Mouse (Mus musculus) adrenal gland, adult 18-20 months (tissue): ENCODE results near the gene Kcnj12. TPM values are rescaled to one million over a fixed set of nuclear protein-coding genes. Genes with fewer than 3 reads are reported as not detected.
A peak's percentile ranks its signal among the peaks of the same experiment; 100 is the strongest.

Experiments used
- DNase-seq, 2 experiments: peaks; one replicate each; pipeline ENCODE4 v3.0.0; 2021 to 2022; ENCODE audit warnings: low spot score in 2 of 2
- total RNA-seq, 2 experiments: library from RNA; stranded (reverse); gene quantifications; 1 replicate in 1 of 2; 2 replicates in 1 of 2; pipeline ENCODE4 v1.2.3; 2021

Kcnj12 gene
- total RNA-seq, 2 experiments from 2014 or later = 2.1 to 2.8 TPM

- DNase-seq = peak; percentile 85 to 86
These were observed 82.0 kb downstream of the Kcnj12 start for GRCm38 (mm10) chr11:61104241-61104901.

GRCm38 (mm10) chr11:61108911-61109361 is 86.6 kb downstream of the Kcnj12 start:
- no peak for DNase-seq

GRCm38 (mm10) chr11:61109707-61110106 is 87.3 kb downstream of the Kcnj12 start:
- no peak for DNase-seq

GRCm38 (mm10) chr11:61110113-61110512 is 87.7 kb downstream of the Kcnj12 start:
- DNase-seq = no peak

DNA sequence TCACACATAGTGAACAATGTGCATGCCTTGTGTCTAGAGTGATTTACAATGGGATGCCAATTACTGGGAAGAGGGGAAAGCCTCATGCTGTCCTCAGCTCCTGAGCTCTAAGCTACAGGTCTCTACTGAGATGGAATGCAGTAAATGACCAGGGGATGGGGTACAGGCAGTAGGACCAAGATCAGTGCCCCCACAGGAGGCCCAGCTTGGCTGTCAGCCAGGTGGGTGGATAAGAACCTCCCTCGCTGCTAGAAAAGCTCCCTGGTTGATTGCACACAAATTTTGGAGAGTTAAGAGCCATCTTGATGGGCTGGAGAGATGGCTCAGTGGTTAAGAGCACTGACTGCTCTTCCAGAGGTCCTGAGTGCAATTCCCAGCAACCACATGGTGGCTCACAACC is 88.6 kb downstream of the Kcnj12 start:
- DNase-seq = no peak

DNA sequence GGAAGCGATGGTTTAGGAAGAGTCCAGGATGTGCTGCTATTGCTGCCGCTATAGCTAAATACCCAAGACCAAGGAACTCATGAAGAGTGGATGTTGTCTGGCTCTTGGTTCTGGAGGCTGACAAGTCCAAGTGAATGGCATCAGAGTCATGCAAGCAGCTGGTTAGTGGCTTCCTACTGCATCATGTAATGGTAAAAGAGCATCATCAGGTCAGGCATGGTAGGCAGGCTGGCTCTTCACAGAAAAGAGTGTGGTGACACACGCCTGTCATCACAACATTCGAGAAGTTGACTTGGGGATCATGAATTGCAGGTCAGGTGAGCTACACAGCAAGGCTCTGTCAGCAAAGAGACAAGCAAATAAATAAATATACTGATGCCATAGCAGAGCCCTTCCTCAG is 89.1 kb downstream of the Kcnj12 start:
- DNase-seq = no peak

DNA sequence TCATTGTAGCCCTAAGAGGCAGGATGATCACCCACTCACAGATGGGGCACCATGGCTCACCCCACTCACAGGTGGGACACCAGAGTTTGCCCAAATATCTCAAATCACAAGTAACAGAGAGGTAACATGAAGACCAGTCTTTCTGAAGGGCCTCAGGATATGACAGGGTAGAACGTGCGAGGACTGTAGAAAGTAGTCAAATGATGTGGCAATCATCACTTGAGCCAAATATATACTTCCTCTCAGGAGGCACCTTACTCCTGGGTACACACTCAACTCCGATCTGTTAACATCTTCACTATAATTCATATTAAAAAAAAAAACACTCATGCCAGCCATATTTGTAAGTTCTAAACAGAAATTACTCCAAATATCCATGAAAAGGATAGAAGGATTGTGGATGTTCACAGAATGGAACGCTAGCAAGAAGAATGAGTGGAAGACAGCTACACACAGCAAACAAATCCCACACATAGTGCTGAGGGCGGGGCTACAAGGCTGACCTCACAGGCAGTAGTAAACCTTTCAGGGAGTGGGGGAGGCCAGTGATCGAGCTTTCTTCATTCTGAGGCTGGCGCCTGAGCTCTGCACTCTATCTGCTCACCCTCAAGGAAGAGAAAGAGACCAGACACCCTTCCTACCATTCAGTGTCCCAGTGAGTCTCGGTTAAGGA is 90.1 kb downstream of the Kcnj12 start:
- DNase-seq = no peak

- no peak for DNase-seq
These were observed 93.9 kb downstream of the Kcnj12 start for GRCm38 (mm10) chr11:61116226-61116625.

GRCm38 (mm10) chr11:61119996-61120583 is 97.7 kb downstream of the Kcnj12 start:
- no peak for DNase-seq

Other genes starting within 250 kb of the Kcnj12 start
- gene Top3a, start 245.2 kb upstream of the Kcnj12 start, total RNA-seq = 1 to 10 TPM; 5.9 to 7.7 TPM
- 10 to 100 TPM; 26.9 to 28.4 TPM for gene Smcr8, start 245.0 kb upstream of the Kcnj12 start, total RNA-seq
- 10 to 100 TPM; 21.4 to 81.1 TPM for gene Shmt1, start 210.8 kb upstream of the Kcnj12 start, total RNA-seq
- 10 to 100 TPM; 44.3 to 54.0 TPM for gene Dhrs7b, start 191.9 kb upstream of the Kcnj12 start, total RNA-seq
- 10 to 100 TPM; 47.8 to 55.9 TPM for gene Tmem11, start 143.3 kb upstream of the Kcnj12 start, total RNA-seq
- 10 to 100 TPM; 21.6 to 22.9 TPM for gene Natd1, start 107.8 kb upstream of the Kcnj12 start, total RNA-seq
- 100 to 1,000 TPM in 1 of 2 experiments, 10 to 100 TPM in 1; 71.7 to 116 TPM for gene Map2k3, start 90.5 kb upstream of the Kcnj12 start, total RNA-seq
- under 1 TPM; 0.50 to 0.70 TPM for gene Tnfrsf13b, start 104.2 kb downstream of the Kcnj12 start, total RNA-seq
- gene Usp22, start 152.5 kb downstream of the Kcnj12 start, total RNA-seq = 10 to 100 TPM; 42.3 to 57.6 TPM
- under 1 TPM in 1 of 2 experiments, not detected in 1; 0.70 TPM for gene Aldh3a1, start 185.0 kb downstream of the Kcnj12 start, total RNA-seq
- gene Aldh3a2, start 244.9 kb downstream of the Kcnj12 start, total RNA-seq = 10 to 100 TPM; 41.6 to 59.9 TPM